Mouse (Mus musculus) neural tube, embryonic 10.5 days (tissue): ENCODE measurements around the gene Slc38a2.

Experiments used
- DNase-seq: peaks from one replicate; pipeline ENCODE4 v3.0.0-alpha.2; 2017; ENCODE audit warnings: low spot score; ENCODE audit errors: extremely low spot score

Slc38a2 gene

DNA sequence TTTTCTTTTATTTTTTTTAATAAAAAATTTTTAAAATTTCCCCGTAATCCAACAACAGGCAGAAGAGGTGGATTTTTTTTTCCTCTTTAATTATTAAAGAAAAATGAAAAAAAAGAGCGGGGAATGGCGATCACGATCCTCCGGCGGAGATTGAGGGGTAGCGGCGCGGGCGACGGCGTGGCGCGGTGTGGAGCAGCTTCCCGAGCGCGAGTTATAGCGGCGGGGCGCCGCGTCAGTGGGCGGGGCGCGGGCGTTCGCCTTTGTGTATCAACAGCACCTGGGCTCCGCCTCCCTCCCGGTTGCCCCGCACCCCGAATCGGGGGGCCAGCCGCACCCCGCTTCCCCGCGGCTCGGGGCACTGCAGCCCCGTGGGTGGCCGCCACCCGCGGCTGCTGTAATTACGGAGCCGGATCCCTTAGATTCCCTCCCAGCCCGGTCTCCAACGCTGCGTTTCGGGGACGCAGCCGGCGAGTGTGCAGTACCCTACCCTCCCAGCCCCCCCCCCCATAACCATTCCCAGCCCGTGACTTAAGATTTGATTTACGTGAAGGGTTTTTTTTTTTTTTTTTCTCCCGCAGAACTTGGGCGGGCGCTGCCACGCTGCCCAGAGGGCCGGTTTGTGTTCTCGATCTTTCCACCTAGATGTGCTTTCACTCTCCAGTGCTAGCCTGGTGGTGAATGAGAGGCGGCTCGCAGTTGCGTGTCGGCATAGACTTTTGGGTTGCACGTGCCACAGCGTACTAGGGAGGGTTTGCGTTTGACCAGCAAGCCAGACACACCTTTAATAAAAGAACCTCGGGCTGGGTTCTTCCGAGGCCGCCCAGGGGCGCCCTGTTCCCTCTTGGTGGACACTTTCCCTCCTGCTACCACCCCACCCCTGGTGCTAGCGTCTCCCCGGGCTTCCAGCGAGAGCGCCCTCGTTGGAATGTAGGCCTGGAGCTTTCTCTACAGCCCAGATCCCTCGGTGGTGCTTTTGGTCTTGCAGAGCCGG lies at the start of gene Slc38a2:
Gene Slc38a2 (minus strand): TSS at position 210 of the 991 bp plus-strand sequence.
- peak; percentile 90 for DNase-seq

DNA sequence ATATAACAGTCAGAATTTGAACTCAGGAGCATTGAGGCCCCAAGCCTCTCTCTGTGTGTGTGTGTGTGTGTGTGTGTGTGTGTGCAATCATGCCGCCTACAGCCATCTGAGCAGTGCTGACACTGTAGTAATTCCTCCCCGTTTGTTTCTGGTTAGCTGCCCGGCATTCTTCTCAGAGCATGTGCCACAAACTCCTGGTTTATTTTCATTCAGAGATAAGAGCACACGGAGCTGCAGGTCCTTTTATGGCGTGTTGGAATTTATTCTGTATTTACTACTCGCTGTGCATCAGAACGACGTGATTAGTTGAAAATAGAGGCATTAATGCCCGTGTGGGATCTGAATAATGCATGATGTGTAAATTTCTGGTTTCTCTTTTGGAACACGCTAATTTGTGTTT lies 49.6 kb upstream of the Slc38a2 start:
- DNase-seq, result no peak

DNA sequence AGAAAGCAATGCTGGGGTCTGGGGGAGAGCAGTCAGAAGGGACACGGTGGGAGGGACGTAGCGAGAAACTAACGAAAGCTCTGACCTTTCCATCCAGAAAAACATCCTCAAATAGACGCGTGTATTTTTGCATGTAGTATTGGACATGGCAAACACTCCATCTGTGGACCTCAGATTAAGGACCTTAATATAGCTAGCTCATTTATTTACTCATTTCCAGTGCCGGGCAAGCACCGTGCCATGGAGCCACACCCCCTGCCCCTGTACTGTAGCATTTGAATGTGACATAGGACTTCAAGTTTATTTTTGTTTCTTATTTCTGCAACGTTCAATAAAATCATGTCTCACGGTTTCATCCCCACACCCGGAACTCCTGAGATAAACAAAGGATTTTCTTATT lies 48.0 kb upstream of the Slc38a2 start:
- DNase-seq, result no peak

DNA sequence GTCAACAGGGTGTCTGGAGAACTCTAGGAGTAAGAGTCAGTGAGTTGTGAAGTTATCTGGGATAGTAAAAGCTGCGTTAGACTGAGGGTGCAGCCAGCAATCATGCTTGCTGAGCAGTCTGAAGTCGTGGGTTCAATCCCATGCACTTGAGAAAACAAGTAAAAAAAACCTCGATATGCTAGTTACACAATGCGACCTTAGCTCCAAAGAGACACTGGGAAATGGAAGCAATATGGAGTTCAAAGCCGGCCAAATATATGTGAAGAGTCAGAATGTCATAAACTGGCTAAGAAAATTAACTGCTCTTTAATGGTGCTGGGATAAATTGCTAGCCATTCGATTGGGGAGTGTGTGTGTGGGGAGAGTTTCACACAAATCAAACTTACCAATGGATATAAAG lies 47.5 kb upstream of the Slc38a2 start:
- DNase-seq, result no peak

DNA sequence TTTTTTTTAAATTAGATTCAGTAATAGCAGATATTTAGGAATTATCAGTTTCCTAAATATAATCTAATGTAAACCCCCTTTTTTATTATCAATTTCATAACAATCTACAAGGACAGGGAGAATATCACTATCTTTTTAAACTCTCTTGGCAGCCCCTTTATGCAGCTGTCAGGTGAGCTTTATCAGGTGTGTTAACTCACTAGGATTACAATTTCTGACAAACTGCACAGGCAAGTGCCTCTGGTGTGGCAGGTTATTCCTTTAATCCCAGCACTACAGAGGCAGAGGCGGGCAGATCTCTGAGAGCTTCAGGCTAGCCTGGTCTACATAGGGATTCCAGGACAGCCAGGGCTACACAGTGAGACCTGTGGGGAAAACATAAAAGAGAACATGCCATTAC lies 45.8 kb upstream of the Slc38a2 start:
- DNase-seq, result no peak

DNA sequence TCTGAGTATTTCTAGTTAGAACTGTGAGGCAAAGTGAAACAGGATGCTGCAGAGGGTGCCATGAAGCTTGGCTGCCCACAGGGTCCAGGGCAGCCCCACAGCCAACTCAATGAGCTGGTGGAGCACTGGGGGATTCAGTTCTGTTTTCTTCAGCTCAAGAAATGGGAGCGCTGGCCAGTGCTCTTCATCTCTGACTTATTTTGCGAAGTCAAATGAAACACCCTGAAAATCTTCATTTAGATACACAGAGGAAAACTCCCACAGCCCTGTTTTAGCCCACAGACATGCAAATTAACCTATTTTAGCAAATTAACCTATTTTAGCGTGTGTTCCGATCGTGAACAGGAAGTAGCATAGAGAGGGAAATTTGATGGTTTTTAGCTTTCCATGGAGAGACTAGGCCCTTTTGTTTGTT lies 45.4 kb upstream of the Slc38a2 start:
- no peak for DNase-seq

DNA sequence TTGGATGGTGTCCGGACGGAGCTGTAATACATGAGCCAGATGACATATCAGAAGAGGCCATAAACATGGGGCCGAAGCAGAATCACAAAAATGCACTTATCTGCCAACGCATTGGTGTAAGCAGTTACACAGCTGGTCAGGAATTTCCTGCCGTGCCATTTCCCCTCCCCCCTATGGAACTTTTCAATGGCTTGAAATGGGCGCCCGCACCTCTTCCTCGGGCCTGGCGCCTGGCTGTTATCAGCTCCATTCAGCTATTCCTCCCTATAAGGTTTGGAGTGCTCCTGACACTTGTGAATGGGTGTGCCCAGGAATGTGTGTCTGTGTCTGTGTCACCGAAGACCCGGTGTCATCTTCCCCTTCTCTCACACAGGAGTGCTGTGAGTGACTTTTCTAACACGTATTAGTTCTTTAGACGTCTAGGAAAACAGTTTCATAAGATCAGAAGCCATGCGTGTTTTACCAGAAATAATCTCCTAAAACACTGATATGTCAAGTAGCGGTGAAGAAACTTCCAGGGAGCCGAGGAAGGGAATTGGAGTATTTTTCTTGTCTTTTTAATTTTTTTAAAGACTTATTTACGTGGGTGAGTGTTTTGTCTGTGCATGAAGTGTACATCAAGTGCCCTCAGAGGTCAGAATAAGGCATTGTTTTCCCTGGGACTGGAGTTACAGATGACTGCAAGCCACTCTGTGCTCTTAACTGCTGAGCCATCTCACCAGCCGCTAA lies 44.8 kb upstream of the Slc38a2 start:
- DNase-seq, result no peak

DNA sequence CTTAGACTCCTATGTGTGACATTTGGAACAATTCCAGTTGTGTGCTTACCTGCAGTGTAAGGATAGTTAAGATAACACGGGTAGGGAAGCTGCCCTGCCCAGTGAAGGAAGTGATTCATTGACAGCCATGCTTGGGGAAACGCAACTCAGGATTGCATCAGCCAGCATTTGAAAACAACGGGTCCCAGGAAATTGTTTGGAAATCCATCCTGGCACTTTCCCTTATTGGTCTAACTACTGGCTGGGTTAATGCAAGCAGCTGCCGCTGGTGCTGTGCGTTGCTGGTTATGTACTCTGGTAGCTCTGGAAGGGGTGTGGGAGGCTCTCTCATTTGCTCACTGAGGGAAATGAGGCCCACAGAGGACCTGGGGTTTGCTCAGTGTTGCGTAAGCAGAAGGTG lies 43.7 kb upstream of the Slc38a2 start:
- DNase-seq, result no peak

DNA sequence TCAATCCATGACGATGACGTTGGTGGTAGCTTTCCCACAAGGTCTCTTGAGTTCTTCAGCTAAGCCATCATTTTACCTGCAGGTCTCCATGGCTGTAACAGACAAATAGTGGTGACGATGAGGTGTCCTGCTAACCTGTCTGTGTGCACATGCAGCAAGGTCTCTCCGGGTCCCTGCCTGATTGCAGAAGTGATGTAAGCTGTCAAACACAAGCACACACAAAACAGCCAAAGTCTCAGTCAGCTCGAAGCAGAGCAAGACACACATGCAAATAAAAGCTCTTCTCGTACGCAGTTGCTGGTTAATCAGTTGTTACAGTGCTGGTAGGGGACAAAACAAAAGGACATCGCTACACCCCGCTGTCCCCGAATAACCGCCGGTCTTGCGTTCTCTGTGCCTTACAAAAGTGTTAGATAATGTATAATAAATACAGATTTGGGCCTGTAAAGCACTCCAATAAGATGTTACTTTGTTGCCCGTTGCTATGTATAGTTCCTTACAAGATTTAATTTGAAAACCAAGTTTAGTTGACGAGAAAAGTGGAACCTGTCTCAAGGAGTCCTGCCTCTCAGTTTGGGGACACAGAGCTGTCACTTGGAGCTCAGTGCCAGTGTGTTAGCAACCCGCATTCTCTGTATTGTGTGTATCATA lies 43.2 kb upstream of the Slc38a2 start:
- DNase-seq, result no peak

DNA sequence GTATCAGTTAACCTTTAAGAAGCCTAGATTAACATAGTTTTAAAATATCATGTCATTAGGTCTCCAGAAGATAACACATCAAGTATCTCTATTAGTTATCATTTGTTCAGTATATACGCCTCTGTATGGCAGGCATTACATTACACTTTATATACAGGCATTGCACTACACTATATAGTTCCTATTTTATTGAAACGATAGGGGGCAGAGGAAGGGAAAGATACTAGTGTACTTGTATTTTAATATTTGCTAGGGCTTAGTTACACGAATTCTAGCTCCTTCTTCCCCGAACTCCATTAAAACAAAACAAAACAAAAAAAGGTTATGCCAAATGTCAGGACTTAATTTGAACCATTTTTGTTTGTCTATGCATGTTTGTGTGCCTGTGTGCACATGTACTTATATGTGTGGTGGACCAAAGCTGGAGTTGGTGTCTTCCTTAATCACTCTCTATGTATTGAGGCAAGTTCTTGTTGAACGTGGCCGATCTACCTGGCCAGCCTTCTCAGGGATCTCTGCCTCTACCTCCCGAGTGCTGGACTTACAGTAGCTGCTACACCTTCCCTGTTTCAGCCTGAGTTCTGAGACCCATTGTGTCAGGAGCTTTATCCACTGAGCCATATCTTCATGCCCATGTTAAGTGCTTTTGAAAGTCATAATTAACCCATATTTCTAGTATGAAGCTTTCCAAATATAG lies 41.5 kb upstream of the Slc38a2 start:
- DNase-seq, result no peak

DNA sequence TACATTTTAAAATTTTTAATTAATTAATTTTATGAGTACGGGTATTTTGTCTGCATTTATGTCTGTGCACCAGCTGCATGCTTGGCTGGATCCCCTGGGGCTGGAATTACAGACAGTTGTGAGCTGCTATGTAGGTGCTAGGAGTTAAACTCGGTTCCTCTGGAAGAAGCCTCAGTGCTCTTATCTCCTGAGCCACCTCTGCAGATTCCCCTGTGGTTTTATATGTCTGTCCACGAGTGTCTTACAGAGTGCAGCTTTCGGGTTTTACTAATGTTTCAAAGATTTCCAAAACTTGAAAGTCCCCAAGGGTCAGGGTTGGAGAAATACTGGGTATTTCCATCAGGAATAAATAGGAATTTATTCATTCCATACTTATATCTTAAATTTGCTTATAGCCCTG lies 40.6 kb upstream of the Slc38a2 start:
- DNase-seq, result no peak

DNA sequence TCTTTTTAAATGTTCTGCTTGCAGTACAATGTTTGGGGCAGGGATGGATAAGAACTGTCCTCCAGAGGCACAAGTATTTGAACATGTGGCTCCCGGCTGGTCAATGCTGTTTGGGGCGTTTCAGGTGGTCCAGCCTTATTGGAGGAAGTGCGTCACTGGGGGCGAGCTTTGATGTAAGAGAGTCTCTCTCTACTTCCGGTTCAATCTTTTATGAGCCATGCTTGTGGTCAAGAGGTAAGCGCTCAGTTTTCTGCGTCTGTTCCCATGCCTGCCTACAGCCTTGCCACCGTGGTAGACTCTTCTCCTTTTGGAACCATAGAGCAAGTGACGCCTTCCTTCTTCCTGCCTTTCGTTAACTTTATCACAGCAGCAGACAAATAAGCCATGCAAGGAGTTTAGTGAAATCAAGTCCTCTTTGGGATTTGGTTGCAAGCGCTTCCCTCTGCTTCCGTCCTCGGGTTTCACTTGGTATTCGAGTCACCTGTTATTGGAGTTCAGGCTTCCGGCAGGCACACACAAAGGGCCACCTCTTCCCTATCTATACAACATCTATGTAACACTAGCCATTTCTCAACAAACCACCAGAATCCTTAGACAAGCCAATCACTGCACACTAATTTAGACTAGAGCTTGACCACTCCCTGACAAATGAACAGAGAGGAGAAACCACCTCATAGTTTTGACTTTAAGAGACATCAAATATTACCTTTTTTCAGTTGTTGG lies 37.3 kb upstream of the Slc38a2 start:
- no peak for DNase-seq

DNA sequence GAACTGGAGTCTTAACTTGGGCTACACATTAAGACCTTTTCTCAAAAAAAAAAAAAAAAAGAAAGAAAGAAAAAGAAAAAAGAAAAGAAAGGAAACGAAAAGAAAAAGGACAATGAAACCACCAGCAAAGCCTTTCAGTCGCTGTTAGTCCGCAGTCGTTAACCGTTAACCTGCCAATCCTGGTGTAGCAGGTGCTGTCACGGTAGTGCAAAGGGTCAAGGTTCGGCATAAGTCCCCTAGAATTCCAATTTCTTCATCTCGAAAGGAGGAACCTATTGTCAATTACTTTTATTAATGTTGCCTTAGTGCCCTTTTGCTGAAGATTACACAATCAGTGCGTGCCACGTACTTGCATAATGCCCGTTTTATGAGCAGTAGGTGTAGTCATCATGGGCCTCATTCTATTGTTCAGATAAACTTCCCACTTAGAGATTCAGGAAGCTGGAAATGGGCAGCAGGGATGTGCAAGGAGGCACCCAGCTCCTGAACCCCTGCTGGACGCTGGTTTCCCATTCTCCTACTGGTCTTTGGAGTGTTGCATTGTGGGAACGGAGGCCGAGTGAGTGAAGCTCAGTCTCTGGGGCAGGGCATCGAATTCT lies 36.1 kb upstream of the Slc38a2 start:
- DNase-seq, result no peak

DNA sequence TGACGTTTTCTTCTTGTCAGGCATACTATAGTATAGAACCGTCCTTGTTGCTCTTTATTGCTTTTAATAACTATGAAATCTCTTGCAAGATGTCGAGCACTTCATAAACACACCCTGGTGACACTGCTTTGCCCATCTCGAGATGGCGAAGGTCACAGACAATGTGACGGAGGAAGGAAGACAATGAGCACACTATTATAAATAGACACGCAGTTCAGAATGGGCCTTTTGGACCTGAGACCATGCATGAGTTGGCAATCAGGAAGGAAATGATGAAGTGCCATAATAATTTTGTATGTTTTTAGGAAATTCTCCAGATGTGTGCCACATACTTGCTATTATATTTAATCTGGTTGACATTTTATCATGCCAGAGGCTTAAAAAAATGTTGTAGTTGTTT lies 34.9 kb upstream of the Slc38a2 start:
- no peak for DNase-seq

DNA sequence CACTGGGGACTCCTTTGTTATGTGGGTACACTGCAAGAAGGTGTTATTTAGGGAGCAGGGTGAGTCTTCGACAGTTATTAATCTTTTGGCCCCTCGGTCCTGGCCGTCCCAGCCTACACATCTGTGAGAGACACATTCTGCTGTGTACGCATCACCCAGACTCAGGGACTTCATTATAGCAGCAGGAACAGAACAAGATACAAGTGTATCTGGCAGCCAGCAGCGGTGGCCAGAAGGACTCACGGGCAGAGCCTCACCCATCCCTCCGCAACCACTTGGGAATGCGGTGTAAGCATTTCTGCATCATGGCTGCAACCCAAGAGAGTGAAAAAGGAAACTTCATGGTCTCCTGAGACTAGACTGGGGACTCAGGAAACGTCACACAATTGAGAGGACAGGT lies 30.9 kb upstream of the Slc38a2 start:
- DNase-seq, result no peak

DNA sequence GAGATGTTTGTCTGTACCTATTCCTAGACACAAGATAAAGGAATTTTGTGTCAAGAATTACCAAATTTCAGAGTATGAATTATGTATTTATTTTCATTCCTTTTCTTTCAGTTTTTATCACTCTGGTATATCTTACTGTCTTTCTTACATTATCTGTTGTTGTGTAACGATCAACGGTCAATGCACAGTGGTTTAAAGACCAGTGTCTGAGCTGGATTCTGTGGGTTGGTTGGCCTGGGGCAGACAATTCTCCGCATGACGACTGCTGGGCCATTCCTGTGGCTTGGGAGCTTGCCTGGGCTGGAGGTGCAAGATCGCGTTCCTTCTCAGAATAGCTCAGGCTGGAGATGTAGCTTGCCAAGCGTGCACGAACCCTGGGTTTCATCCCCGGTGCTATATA lies 30.3 kb upstream of the Slc38a2 start:
- no peak for DNase-seq

DNA sequence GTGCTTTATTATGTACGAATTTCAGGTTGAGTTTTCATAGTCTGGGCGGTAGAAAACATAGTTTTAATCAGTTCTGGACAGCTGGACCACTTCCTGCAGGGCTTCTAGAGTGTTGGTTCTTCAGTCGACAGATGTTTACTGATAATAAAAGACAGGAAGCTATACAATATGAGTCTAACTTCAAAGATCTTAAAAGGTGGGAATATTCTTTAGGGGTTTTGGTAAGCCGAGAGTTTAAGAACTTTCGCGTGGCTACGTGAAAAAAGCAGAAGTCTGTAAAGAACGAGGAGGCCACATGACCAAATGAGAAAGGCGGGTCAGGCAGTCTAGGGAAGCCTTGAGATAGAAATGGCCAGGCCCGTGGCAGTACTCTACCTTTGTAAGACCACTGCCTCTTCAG lies 29.5 kb upstream of the Slc38a2 start:
- no peak for DNase-seq

DNA sequence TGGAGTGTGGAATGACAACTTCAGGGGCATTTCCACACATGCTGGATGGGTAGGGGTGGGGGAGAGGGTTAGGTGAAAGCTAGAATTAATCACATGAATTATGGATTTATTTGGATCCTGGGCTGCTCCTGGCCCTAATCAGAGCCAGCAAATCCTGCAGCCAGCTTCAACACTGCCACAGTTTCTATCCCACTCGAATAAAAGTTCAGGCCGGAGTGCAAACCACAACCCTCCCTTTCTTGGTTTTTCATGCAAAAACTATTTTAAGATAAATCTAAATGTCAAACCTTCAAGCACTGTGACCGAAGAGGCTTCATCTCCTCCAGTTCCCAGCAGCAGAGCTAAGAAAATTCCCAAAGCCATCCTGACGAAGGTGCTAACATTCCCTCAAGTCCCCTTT lies 28.8 kb upstream of the Slc38a2 start:
- no peak for DNase-seq

DNA sequence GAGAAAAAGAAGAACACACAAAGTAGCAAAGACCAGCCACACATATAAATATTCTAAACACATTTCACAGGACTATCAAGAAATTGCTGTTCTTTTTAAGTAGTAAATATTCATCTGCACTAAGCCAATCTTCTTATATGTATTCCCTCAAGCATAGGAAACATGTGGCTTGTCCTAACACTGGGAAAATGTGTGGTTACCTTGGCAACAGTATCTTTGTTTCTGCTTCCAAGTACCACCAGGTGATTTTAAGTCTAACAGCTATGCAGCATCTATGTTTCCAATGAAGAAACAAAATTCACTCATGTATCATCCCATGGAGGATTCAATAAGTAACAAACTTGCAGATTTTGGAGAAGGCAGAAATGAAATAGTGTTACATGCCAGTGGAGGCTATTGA lies 25.0 kb upstream of the Slc38a2 start:
- DNase-seq, result no peak

DNA sequence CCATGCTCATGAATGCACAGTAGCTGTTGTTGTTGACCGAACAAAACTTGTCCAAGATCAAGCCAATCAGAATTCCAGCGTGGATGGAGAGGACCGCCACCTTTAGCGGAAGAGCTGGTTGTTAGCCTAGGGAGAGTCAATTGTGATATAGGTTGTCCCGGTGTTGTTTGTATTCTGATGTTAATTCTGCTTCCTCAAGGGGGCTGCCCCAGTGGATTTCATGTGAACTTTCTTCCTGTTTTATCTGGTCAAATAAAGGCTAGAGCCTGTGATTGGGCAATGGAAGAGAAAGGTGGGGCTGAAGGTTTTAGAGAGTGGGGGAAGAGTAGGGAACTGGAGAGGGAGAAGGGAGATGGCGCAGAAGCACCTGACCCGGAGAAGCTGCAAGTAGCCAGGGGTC lies 22.7 kb upstream of the Slc38a2 start:
- DNase-seq, result no peak
